Mouse (Mus musculus) inflammation-experienced regulatory T-cells (primary cell): ENCODE results near the gene Coq2. TPM values are rescaled to one million over a fixed set of nuclear protein-coding genes. Genes with fewer than 3 reads are reported as not detected.

Experiments
- polyA plus RNA-seq, 2 experiments: library from polyadenylated mRNA; unstranded; fragments of 100-300 nt; shearing (Covaris generic); gene quantifications; one replicate each; pipeline ENCODE4 v1.2.1; 2017

Gene Coq2
- polyA plus RNA-seq = 10 to 100 TPM; 37.7 to 40.1 TPM

GRCm38 (mm10) chr5:100674711-100675376 lies at the start of gene Coq2:
Coq2 (minus strand) TSS chr5:100675140.

GRCm38 (mm10) chr5:100719235-100720088 lies 44.5 kb upstream of the Coq2 start, which contains the start of gene Hpse:
Hpse (minus strand) TSS chr5:100719716.

Other genes starting within 250 kb of the Coq2 start
- 10 to 100 TPM; 14.7 to 19.8 TPM for gene Lin54, start 174.5 kb downstream of the Coq2 start, polyA plus RNA-seq
- 100 to 1,000 TPM; 104 to 110 TPM for gene Cops4, start 156.8 kb downstream of the Coq2 start, polyA plus RNA-seq
- 1 to 10 TPM; 5.7 to 8.8 TPM for gene Plac8, start 102.9 kb downstream of the Coq2 start, polyA plus RNA-seq
- 1 to 10 TPM; 1.2 to 3.9 TPM for gene Hpse, start 44.6 kb upstream of the Coq2 start, polyA plus RNA-seq
- 10 to 100 TPM; 25.6 to 25.9 TPM for gene Helq, start 123.5 kb upstream of the Coq2 start, polyA plus RNA-seq
- gene Mrps18c, start 123.5 kb upstream of the Coq2 start, polyA plus RNA-seq = 100 to 1,000 TPM; 112 to 129 TPM
- 10 to 100 TPM; 23.8 to 27.9 TPM for gene Abraxas1, start 145.8 kb upstream of the Coq2 start, polyA plus RNA-seq
- 1 to 10 TPM in 1 of 2 experiments, not detected in 1; 2.3 TPM for gene Gpat3, start 170.6 kb upstream of the Coq2 start, polyA plus RNA-seq